In the genomic region with DNA sequence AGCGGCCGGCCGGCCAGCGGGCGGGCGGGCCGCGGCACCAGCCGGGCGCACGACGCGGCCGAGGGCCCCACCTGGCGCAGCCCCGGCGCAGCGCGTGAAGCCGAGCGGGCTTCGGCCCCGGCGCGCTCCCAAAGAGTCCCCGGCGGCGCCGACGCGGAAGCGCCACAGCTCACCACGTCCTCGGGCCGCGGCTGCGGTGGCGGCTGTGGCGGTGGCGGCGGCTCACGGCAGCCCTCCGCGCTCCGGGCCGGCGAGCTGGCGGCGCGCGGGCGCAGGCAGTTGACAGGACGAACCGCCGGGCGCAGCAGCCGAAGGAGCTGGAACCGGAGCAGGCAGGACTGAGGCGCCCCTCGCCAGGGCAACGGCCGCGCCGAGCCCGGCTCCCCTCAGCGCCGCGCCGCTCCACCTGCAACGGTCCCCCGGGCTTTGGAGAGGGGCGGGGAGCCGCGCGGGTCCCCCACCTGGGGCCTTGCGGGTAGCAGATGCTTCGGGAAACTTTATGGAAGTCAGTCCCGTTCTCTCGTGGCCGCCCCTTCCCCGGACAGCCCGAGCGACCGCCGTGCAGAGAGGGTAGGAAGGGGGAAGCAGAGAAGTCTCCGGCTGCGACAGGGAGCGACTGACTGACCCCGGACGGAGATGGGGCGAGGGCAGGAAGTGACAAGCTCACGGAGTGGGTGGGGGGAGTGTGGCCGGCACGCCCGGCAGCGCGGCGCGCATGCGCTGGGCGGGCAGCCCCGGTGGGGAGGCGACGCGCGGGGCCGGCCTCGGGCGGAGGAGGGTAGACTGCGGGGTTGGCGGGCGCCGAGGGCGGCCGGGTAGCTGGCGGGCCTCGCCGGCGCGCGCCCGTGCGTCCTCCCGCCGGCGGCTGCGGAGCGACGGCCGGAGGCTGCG, we compare ENCODE assay signal across 8 mouse cellular contexts.
DNase-seq lines count a peak whose midpoint lies in the region; ATAC-seq lines count a peak whose summit lies in the region.

No protein-coding gene starts in this region.

- H3K9ac ChIP-seq in heart, embryonic 16.5 days (ENCODE audit: low read length), result peak overlapping the region; percentile 89
- peak overlapping the region; percentile 98 for H3K9ac ChIP-seq in liver, embryonic 15.5 days
- H3K9ac ChIP-seq in neural tube, embryonic 12.5 days, result peak overlapping the region; percentile 84

- H3K27me3 ChIP-seq in forebrain, embryonic 10.5 days (ENCODE audit: poor library complexity, severe bottlenecking), result peaks cover 9% of the 10 kb centered on the region
- no peaks in the 10 kb centered on the region for H3K27me3 ChIP-seq in heart, embryonic 16.5 days (ENCODE audit: control insufficient read depth, insufficient read depth, low read length)
- H3K27me3 ChIP-seq in liver, embryonic 15.5 days, result no peaks in the 10 kb centered on the region
- H3K27me3 ChIP-seq in neural tube, embryonic 12.5 days (replicated peaks), result no peaks in the 10 kb centered on the region

- H3K36me3 ChIP-seq in forebrain, embryonic 10.5 days (replicated peaks), result peaks cover 22% of the 10 kb centered on the region
- peaks cover 4% of the 10 kb centered on the region; the same call in 1 of the 2 replicates for H3K36me3 ChIP-seq in heart, embryonic 16.5 days (ENCODE audit: control insufficient read depth, insufficient read depth)
- H3K36me3 ChIP-seq in liver, embryonic 15.5 days (replicated peaks), result peaks cover 21% of the 10 kb centered on the region
- H3K36me3 ChIP-seq in neural tube, embryonic 12.5 days, result peaks cover 3% of the 10 kb centered on the region; the same call in 1 of the 2 replicates

- peak overlapping the region; percentile 92 for H3K27ac ChIP-seq in forebrain, embryonic 10.5 days
- H3K27ac ChIP-seq in heart, embryonic 16.5 days (ENCODE audit: low read length), result peak overlapping the region; percentile 90
- peak overlapping the region; percentile 90 for H3K27ac ChIP-seq in liver, embryonic 15.5 days (replicated peaks)
- peak overlapping the region; percentile 70 for H3K27ac ChIP-seq in neural tube, embryonic 12.5 days

- peak overlapping the region; percentile 93 for H3K4me3 ChIP-seq in forebrain, embryonic 10.5 days
- H3K4me3 ChIP-seq in heart, embryonic 16.5 days (ENCODE audit: low read length), result peak overlapping the region; percentile 90
- peak overlapping the region; percentile 84 for H3K4me3 ChIP-seq in liver, embryonic 15.5 days (replicated peaks)
- H3K4me3 ChIP-seq in neural tube, embryonic 12.5 days, result peak overlapping the region; percentile 89

- peak; percentile 81 for ATAC-seq in CD4-positive, CD25-positive, alpha-beta regulatory T cell, adult 4 months
- peak; percentile 97 for ATAC-seq in heart, embryonic 16.5 days (replicated peaks; ENCODE audit: extremely low read depth, insufficient read depth, low FRiP score)
- peak; percentile 92 for ATAC-seq in liver, embryonic 15.5 days (ENCODE audit: insufficient read depth)
- peak; percentile 96 for ATAC-seq in neural tube, embryonic 12.5 days (ENCODE audit: low FRiP score, low read depth)

- peaks cover 15% of the 10 kb centered on the region for H3K4me1 ChIP-seq in forebrain, embryonic 10.5 days
- H3K4me1 ChIP-seq in heart, embryonic 16.5 days (ENCODE audit: control insufficient read depth, insufficient read depth, low read length), result peaks cover 9% of the 10 kb centered on the region
- H3K4me1 ChIP-seq in liver, embryonic 15.5 days (replicated peaks), result peaks cover 30% of the 10 kb centered on the region
- peaks cover 6% of the 10 kb centered on the region for H3K4me1 ChIP-seq in neural tube, embryonic 12.5 days

- DNase-seq in c-Kit-negative CD71-positive TER-119-positive erythroid progenitor cells, embryonic 14.5 days (ENCODE audit: low read depth, low spot score), result peak; percentile 65
- DNase-seq in forebrain, embryonic 10.5 days (ENCODE audit: extremely low spot score, low spot score), result peak; percentile 86
- peak; percentile 93 for DNase-seq in kidney, postnatal 36 days
- DNase-seq in telencephalon, adult 2 months (ENCODE audit: low read depth, low spot score), result peak; percentile 79

- H3K9me3 ChIP-seq in forebrain, embryonic 10.5 days, result no peaks in the 10 kb centered on the region
- no peaks in the 10 kb centered on the region for H3K9me3 ChIP-seq in heart, embryonic 16.5 days (replicated peaks; ENCODE audit: control insufficient read depth, low read length)
- no peaks in the 10 kb centered on the region for H3K9me3 ChIP-seq in liver, embryonic 15.5 days (replicated peaks)
- no peaks in the 10 kb centered on the region for H3K9me3 ChIP-seq in neural tube, embryonic 12.5 days

- peak overlapping the region; percentile 97 for H3K4me2 ChIP-seq in heart, embryonic 16.5 days (ENCODE audit: low read depth, low read length)
- H3K4me2 ChIP-seq in liver, embryonic 15.5 days, result peak overlapping the region; percentile 84
- peak overlapping the region; percentile 86 for H3K4me2 ChIP-seq in neural tube, embryonic 12.5 days (replicated peaks)

- WGBS in forebrain, embryonic 10.5 days, result under 1% methylated on average over 109 of the region's 131 CpGs
- under 1% methylated on average over 127 of the region's 131 CpGs for WGBS in heart, embryonic 16.5 days
- WGBS in liver, embryonic 15.5 days (ENCODE audit: insufficient replicate concordance), result under 1% methylated on average over 108 of the region's 131 CpGs
- under 1% methylated on average over 119 of the region's 131 CpGs for WGBS in neural tube, embryonic 12.5 days

Comparison
In these comparisons a context has a peak if more than half of its experiments do, and no peak if none do; other contexts are left out.
1. Peak in every context shown above with its lines: DNase-seq, ATAC-seq, H3K4me3 ChIP-seq and H3K27ac ChIP-seq.